ENCODE assay signal across 17 mouse cellular contexts in the genomic region with DNA sequence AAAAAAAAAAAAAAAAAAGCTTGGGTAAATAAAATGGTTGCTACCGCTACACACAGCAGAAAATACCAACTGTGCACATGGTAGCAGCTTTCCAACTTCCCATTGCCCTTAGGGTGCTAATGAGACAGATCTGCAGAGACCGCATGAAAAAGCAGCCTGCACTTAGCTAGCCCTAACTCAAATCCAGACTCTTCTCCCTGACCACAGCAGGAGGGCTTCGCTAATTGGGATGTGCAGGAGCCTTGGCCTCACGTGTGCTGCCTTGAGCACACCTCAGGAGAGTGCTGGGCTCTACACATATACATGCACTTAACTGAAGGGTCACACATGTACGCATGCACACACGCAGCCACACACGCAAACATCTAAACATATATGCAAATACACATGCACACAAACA.
DNase-seq lines count a peak whose midpoint lies in the region; ATAC-seq lines count a peak whose summit lies in the region.
"Had no signal": no experiment of that assay in that cellular context is flagged by ENCODE, and none has a peak within 500 bp of the region (broad histone marks: within the 10 kb centered on the region; RNA-seq: fewer than 3 reads in every experiment).

No protein-coding gene starts in this region.

- H3K4me1 ChIP-seq in forebrain, embryonic 12.5 days: peaks cover 55% of the 10 kb centered on the region
- peaks cover 56% of the 10 kb centered on the region for H3K4me1 ChIP-seq in hindbrain, embryonic 13.5 days (replicated peaks)
- H3K4me1 ChIP-seq in midbrain, embryonic 13.5 days (replicated peaks): peaks cover 64% of the 10 kb centered on the region
- H3K4me1 ChIP-seq in kidney, embryonic 14.5 days (ENCODE audit: control insufficient read depth, insufficient read depth, low read length): peaks cover 15% of the 10 kb centered on the region

- peak overlapping the region; percentile 35 for H3K4me2 ChIP-seq in forebrain, embryonic 12.5 days
- H3K4me2 ChIP-seq in hindbrain, embryonic 13.5 days: 0 out of 2 replicates have a peak overlapping the region, but pooled peaks have one; percentile 6
- peak overlapping the region; percentile 9 for H3K4me2 ChIP-seq in midbrain, embryonic 13.5 days (replicated peaks)
- no peak overlapping the region for H3K4me2 ChIP-seq in kidney, embryonic 14.5 days (replicated peaks; ENCODE audit: low read depth, low read length)
- H3K4me2 ChIP-seq: heart, embryonic 13.5 days had no signal

- H3K27ac ChIP-seq in forebrain, embryonic 12.5 days: peak overlapping the region; percentile 83
- peak overlapping the region; percentile 76 for H3K27ac ChIP-seq in hindbrain, embryonic 13.5 days
- peak overlapping the region; percentile 85 for H3K27ac ChIP-seq in midbrain, embryonic 13.5 days
- no peak overlapping the region for H3K27ac ChIP-seq in kidney, embryonic 14.5 days (ENCODE audit: low read depth, low read length)
- H3K27ac ChIP-seq: gastrocnemius, adult 2 months; heart, embryonic 13.5 days; kidney, postnatal 0 days had no signal

- DNase-seq in urinary bladder, postnatal 36 days (ENCODE audit: low spot score in 2 of 2): no peak
- no peak for DNase-seq in frontal cortex, postnatal 36 days (ENCODE audit: low spot score in 2 of 2)
- DNase-seq: adrenal gland, adult 2 months; gastrocnemius, adult 2 months; layer of hippocampus, adult 9-11 months; lung, adult 2 months; right cerebral cortex, postnatal 14 days; thymus, postnatal 25 days had no signal

- no peaks in the 10 kb centered on the region for H3K36me3 ChIP-seq in forebrain, embryonic 12.5 days (replicated peaks)
- no peaks in the 10 kb centered on the region for H3K36me3 ChIP-seq in hindbrain, embryonic 13.5 days
- no peaks in the 10 kb centered on the region for H3K36me3 ChIP-seq in midbrain, embryonic 13.5 days
- H3K36me3 ChIP-seq in kidney, embryonic 14.5 days (ENCODE audit: control insufficient read depth, insufficient read depth, low read length): no peaks in the 10 kb centered on the region
- H3K36me3 ChIP-seq: heart, embryonic 13.5 days had no signal

- H3K27me3 ChIP-seq in forebrain, embryonic 12.5 days: no peaks in the 10 kb centered on the region
- H3K27me3 ChIP-seq in hindbrain, embryonic 13.5 days: no peaks in the 10 kb centered on the region
- no peaks in the 10 kb centered on the region for H3K27me3 ChIP-seq in midbrain, embryonic 13.5 days
- H3K27me3 ChIP-seq in kidney, embryonic 14.5 days (ENCODE audit: control insufficient read depth, insufficient read depth, low read length): no peaks in the 10 kb centered on the region
- H3K27me3 ChIP-seq: CH12.LX; heart, embryonic 13.5 days had no signal

- H3K4me3 ChIP-seq in forebrain, embryonic 12.5 days (replicated peaks): no peak overlapping the region
- no peak overlapping the region for H3K4me3 ChIP-seq in hindbrain, embryonic 13.5 days
- no peak overlapping the region for H3K4me3 ChIP-seq in midbrain, embryonic 13.5 days (replicated peaks)
- H3K4me3 ChIP-seq in kidney, embryonic 14.5 days (ENCODE audit: low read length): no peak overlapping the region
- H3K4me3 ChIP-seq: gastrocnemius, adult 2 months; heart, embryonic 13.5 days had no signal

- WGBS in forebrain, embryonic 12.5 days: 16% methylated on average over 7 of the region's 7 CpGs
- WGBS in hindbrain, embryonic 13.5 days: 36% methylated on average over 7 of the region's 7 CpGs
- WGBS in midbrain, embryonic 13.5 days: 21% methylated on average over 7 of the region's 7 CpGs
- 78% methylated on average over 7 of the region's 7 CpGs for WGBS in kidney, embryonic 14.5 days

- 0 out of 2 replicates have a peak overlapping the region, but pooled peaks have one; percentile 4 for H3K9ac ChIP-seq in forebrain, embryonic 12.5 days
- peak overlapping the region; percentile 35; the same call in 1 of the 2 replicates for H3K9ac ChIP-seq in hindbrain, embryonic 13.5 days
- no peak overlapping the region for H3K9ac ChIP-seq in midbrain, embryonic 13.5 days (replicated peaks)
- no peak overlapping the region for H3K9ac ChIP-seq in kidney, embryonic 14.5 days (ENCODE audit: low read depth, low read length)
- H3K9ac ChIP-seq: heart, embryonic 13.5 days had no signal

- peak; percentile 73 for ATAC-seq in forebrain, embryonic 12.5 days (ENCODE audit: low FRiP score)
- ATAC-seq in hindbrain, embryonic 13.5 days (ENCODE audit: low FRiP score): peak; percentile 75
- ATAC-seq in midbrain, embryonic 13.5 days: peak; percentile 78
- no peak for ATAC-seq in kidney, embryonic 14.5 days (ENCODE audit: low FRiP score, low TSS enrichment)
- ATAC-seq in monocyte, adult 5-6 weeks (replicated peaks; ENCODE audit: insufficient number of reproducible peaks, low FRiP score, low TSS enrichment, poor library complexity, severe bottlenecking): no peak
- ATAC-seq: inflammation-experienced regulatory T-cells, adult 6 months had no signal

- no peaks in the 10 kb centered on the region for H3K9me3 ChIP-seq in forebrain, embryonic 12.5 days
- H3K9me3 ChIP-seq in hindbrain, embryonic 13.5 days: no peaks in the 10 kb centered on the region
- no peaks in the 10 kb centered on the region for H3K9me3 ChIP-seq in midbrain, embryonic 13.5 days
- H3K9me3 ChIP-seq in kidney, embryonic 14.5 days (ENCODE audit: control insufficient read depth, low read length): no peaks in the 10 kb centered on the region
- H3K9me3 ChIP-seq: heart, embryonic 13.5 days had no signal

Comparison
In these comparisons a context has a peak if more than half of its experiments do, and no peak if none do; other contexts are left out.
1. ATAC-seq: peak in forebrain, embryonic 12.5 days (single experiment), hindbrain, embryonic 13.5 days (single experiment) and midbrain, embryonic 13.5 days (single experiment); none in kidney, embryonic 14.5 days (single experiment) and monocyte, adult 5-6 weeks (single experiment).
2. H3K9ac ChIP-seq: peak in forebrain, embryonic 12.5 days (single experiment) and hindbrain, embryonic 13.5 days (single experiment); none in midbrain, embryonic 13.5 days (single experiment) and kidney, embryonic 14.5 days (single experiment).